Mouse (Mus musculus) olfactory bulb, adult 2 months (tissue): ENCODE measurements around the gene Itih3. TPM values are rescaled to one million over a fixed set of nuclear protein-coding genes. Genes with fewer than 3 reads are reported as not detected.

Source experiments
- H3K27ac ChIP-seq: fragments of 200-500 bp; 2 replicates; pipeline ENCODE4 v1.5.1; 2012; ENCODE audit warnings: low read depth, low read length; ENCODE audit not compliant: insufficient read depth
- H3K4me1 ChIP-seq: fragments of 200-500 bp; 2 replicates; pipeline ENCODE4 v1.6.1; 2012; ENCODE audit warnings: low read length; ENCODE audit not compliant: control insufficient read depth, insufficient read depth
- H3K4me3 ChIP-seq: fragments of 200-500 bp; 2 replicates; pipeline ENCODE4 v1.5.1; 2012; ENCODE audit warnings: mild to moderate bottlenecking, low read depth, low read length, moderate library complexity; ENCODE audit not compliant: insufficient read depth
- CTCF ChIP-seq: fragments of 200-500 bp; IDR thresholded peaks from 2 replicates; pipeline ENCODE4 v1.5.1; 2012; ENCODE audit warnings: low read depth, mild to moderate bottlenecking, low read length, moderate library complexity; ENCODE audit not compliant: insufficient read depth
- POLR2A ChIP-seq: fragments of 200-500 bp; IDR thresholded peaks from 2 replicates; pipeline ENCODE4 v1.6.1; 2012; ENCODE audit warnings: mild to moderate bottlenecking, low read depth, low read length, moderate library complexity; ENCODE audit not compliant: insufficient read depth
- WGBS: fragments of 180-500 bp; shearing (Covaris S2); methylation state at CpG from one replicate; pipeline ENCODE4 v1.1.7; 2018; 5-methylcytosine and 5-hydroxymethylcytosine counted together
- polyA plus RNA-seq: library from polyadenylated mRNA; stranded (reverse); fragments of >200 nt; gene quantifications from 2 replicates; pipeline ENCODE4 v1.2.4, GENCODE M21; 2012; ENCODE audit warnings: low replicate concordance; ENCODE audit not compliant: missing spikeins, insufficient read depth, insufficient read length

Itih3 gene
- polyA plus RNA-seq, result not detected in 2 replicates

DNA sequence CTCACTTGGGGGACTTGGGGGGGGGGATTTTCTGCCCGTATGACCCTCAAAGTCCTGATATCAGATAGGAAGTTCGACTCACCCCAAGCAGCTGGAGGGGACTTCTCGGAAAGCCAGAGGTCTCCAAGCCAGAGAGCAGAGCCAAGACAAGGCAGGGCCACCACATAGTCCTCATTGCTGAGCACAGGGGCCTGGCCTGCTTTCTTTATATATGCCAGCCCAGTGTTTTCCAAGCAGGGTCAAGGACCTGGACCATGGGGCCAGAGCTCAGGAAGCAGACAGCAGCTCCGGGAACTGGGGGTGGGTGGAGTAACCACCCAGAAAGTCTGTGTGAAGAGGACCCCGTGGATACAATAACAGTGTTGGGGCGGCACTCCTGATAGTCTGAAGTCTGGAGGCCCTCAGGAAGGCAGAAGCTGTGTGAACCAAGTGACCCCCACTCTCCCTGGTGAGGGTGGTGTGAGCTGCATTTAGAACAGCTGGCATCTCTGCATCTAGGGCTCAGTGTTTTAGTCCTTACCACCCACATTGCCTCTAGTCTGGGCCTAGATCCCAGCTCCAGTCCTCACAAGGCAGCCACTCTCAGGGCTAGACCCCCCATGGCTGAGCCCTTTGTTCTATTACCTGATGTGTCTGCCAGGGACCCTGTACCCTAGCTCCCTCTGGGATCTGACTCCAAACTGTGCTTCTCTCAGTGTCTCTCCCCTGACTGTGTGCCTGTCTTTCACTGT, at the start of gene Itih3:
Itih3 (minus strand) TSS at position 386 of the 731 bp plus-strand sequence.
- H3K27ac ChIP-seq, result peak within 1 kb of the TSS; percentile 38

DNA sequence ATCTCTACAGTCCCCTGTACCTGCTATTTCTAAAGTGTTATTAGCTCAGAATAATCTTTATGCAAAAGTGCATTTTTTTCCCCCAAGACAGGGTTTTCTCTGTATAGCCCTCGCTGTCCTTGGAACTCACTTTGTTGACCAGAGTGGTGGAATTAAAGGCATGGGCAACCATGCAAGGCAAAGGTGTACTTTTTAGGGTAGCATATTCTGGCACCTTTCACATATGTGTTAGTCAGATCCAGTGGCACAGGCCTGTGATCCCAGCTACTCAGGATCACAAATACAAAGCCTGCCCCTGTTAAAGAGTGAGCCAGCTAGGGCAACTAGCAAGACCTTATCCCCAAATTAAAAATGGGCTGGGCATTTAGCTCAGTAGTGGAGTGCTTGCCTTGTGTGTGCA, 36.8 kb upstream of the Itih3 start:
- Histone ChIP-seq H3K4me1 (no peaks in the 10 kb centered on the region), H3K27ac (no peak overlapping the region), H3K4me3 (no peak overlapping the region)
- no peak for TF ChIP-seq POLR2A
- TF ChIP-seq CTCF, result no peak
- WGBS, result 94% methylated on average over 1 of the region's 1 CpGs

More for the DNA sequence above, at the start of gene Itih3:
- no peak within 1 kb of the TSS for H3K4me3 ChIP-seq
- H3K4me1 ChIP-seq, result peaks cover 5% of the 10 kb centered on the region; the same call in 1 of the 2 replicates
- WGBS, result 47% methylated on average over 6 of the region's 6 CpGs
- TF ChIP-seq CTCF, result no peak
- TF ChIP-seq POLR2A, result no peak

DNA sequence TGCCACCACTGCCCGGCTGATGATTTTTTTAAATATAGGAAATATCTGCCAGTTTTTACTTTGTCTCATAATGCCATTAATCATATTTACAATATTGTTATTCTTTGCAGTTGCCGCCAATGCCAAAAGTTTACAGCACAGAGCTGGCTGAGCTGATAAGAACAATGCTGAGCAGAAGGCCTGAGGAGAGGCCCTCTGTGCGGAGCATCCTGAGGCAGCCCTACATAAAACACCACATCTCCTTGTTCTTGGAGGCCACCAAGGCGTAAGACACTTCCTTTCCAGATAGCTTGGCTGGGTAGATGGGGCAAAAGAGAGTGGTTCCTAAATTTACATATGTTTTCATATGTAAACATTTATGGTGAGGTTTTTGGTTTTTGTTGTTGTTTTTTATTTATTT, 35.5 kb upstream of the Itih3 start:
- H3K27ac ChIP-seq, result no peak overlapping the region
- no peak for TF ChIP-seq POLR2A
- TF ChIP-seq CTCF, result no peak
- WGBS, result over 99% methylated on average over 4 of the region's 4 CpGs

DNA sequence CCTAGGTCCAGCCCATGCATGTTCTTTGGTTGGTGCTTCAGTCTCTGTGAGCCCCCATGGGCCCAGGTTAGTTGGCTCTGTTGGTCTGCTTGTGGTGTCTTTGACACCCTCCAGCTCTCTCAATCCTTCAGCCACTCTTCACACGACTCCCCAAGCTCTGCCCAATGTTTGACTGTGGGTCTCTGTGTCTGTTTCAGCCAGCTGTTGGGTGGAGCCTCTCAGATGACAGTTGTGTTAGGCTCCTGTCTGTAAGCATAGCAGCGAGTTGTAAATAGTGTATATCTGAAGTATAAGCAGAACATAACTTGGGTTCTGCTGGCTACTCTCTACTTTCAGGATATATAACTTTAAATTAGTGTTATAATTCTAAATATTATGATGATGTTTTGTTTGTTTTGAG, 35.0 kb upstream of the Itih3 start:
- TF ChIP-seq POLR2A (no peak), CTCF (no peak)
- 83% methylated on average over 2 of the region's 2 CpGs for WGBS
- Histone ChIP-seq H3K27ac (no peak overlapping the region), H3K4me3 (no peak overlapping the region), H3K4me1 (no peaks in the 10 kb centered on the region)

More for the DNA sequence above, 35.5 kb upstream of the Itih3 start:
- H3K4me3 ChIP-seq, result no peak overlapping the region
- H3K4me1 ChIP-seq, result no peaks in the 10 kb centered on the region

DNA sequence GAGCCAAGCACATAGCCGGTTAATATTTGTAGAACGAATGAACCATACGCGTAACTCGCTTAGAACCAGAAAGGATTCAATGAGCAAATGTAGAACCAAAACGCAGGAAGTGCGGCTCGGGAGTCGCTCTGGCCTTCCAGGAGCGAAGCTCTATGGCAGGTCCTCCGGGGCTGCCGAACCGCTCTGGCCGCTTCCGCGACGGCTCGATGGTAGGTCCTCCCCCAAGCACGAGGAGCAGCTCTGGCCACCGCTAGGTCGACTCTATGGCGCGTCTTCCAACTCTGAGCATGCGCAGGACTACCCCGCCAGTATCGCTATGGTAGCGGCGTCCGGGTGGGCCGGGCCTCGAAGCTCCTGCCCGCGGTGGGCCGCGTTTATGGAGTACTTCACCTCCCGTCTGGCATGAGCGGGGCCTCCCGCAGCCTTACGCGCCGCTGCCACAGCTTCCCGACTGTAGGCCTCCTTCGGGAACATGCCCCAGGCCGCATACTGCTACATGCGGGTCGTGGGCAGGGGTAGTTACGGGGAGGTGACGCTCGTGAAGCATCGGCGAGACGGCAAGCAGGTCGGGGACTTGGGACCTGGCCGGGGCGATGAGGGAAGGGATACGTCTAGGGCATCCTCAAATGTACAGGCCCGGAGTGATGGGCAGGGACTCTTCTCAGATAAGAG, 27.7 kb upstream of the Itih3 start, which contains the start of gene Nek4:
Nek4 (plus strand) TSS at position 224 of the 672 bp plus-strand sequence.
- TF ChIP-seq CTCF (no peak), POLR2A (peak; percentile 70; the same call in 1 of the 2 replicates)
- no peaks in the 10 kb centered on the region for H3K4me1 ChIP-seq
- H3K27ac ChIP-seq, result peak within 1 kb of the TSS; percentile 72
- under 1% methylated on average over 57 of the region's 57 CpGs for WGBS
- peak within 1 kb of the TSS; percentile 95 for H3K4me3 ChIP-seq

DNA sequence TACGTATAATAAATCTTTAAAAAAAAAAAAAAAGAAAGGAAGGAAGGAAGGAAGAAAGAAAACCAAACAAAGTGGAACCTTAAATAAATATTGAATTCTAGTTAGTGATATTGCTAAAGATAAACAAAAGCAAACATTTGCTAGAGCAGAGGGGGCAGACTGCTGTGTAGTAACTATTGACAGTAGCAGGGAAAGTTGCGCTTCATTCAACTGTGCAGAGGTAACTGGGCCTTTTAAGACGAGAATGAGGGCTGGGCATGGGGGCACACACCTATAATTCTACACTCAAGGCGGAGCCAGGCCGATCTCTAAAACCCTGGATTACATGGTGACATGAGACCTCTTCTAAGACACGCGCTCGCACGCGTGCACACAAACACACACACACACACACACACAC, 26.4 kb upstream of the Itih3 start:
- TF ChIP-seq CTCF, result no peak
- no peak for TF ChIP-seq POLR2A
- WGBS, result 96% methylated on average over 10 of the region's 10 CpGs

DNA sequence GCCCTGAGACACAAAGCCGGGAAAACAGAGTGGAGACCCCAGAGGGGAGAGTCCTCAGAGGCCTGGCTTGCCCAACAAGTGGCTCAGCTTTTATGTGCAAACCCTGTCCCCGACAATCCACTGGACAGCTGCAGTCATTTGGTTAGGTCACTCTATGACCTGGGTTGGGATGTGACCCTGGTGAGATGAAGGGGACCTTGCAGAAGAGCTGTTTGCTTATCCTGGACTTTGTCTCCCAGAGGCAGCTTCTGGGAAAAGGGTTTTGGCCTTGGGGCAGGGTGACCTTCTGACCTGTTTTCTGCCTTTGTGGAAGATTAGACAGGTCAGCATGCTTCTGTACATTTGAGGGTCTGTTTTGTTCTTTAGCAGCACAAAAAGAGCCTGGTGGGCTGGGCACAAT, 21.2 kb upstream of the Itih3 start:
- WGBS, result 82% methylated on average over 2 of the region's 2 CpGs
- H3K4me3 ChIP-seq, result no peak overlapping the region
- H3K27ac ChIP-seq, result no peak overlapping the region
- H3K4me1 ChIP-seq, result no peaks in the 10 kb centered on the region
- no peak for TF ChIP-seq CTCF
- no peak for TF ChIP-seq POLR2A

More for the DNA sequence above, 26.4 kb upstream of the Itih3 start:
- H3K4me3 ChIP-seq, result no peak overlapping the region
- H3K4me1 ChIP-seq, result no peaks in the 10 kb centered on the region
- no peak overlapping the region for H3K27ac ChIP-seq

DNA sequence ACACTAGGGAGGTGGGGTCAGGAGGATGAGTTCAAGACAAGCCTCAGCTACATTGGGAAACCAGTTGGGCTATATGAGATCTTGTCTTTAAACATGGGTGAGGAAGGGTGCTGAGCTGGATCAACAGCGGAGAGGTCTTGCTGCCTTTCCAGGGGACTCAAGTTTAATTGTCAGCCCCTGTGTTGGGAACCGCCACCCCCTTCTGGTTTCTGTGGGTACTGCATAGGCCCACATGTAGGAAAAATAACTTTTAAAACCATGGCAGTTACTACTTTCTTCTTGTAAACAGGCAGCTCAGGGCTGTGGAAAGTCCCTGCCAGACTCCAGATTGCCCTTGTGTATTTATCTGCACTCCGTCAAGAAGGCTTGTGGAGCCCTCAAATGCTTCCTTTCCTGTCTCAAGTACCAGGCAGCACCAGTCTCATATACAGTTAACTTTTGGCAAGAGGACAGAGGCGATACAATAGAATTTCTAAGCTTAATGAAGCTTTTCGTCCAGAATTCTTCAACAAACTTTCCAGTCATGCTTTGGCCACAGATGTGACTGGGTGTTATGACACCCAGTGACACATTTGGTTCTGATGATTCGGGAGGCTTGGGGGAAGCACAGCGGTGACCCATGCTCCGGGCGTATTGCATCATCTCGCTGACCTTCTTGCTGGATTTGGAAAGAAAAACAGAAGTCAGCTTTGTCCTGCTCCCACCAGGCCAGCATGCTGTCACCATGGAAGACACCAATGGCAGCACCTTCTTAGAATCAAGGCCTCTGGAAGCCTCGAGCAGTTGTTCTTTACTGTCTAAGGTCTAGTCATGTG, 20.5 kb upstream of the Itih3 start:
- WGBS, result 66% methylated on average over 11 of the region's 11 CpGs
- TF ChIP-seq POLR2A (no peak), CTCF (no peak)

DNA sequence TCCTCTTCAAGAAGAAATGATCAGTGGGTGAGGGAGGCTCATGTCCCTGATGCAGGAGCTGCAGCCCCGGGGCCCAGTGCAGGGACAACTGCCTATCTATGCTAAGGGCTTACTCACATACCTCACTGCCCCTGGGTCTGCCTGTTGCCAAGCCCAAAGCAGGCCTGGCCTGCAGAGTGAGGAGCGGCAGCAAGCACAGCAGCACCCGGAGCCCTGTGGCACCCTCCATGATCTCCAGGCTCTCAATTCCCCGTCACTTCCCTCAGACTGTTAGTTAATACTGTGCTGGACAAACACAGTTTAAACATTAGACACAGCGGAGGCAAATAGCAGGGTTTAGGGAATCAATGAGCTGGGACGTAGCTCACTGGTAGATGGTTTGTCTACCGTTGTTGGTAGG, 19.5 kb upstream of the Itih3 start, which contains the start of gene Itih1:
Itih1 (minus strand) TSS at position 252 of the 400 bp plus-strand sequence.
- no peak within 1 kb of the TSS for H3K27ac ChIP-seq
- H3K4me3 ChIP-seq, result no peak within 1 kb of the TSS
- TF ChIP-seq POLR2A (no peak), CTCF (no peak)
- no peaks in the 10 kb centered on the region for H3K4me1 ChIP-seq
- 88% methylated on average over 7 of the region's 7 CpGs for WGBS

More for the DNA sequence above, 20.5 kb upstream of the Itih3 start:
- H3K4me3 ChIP-seq, result no peak overlapping the region
- H3K27ac ChIP-seq, result no peak overlapping the region
- no peaks in the 10 kb centered on the region for H3K4me1 ChIP-seq
